Mouse (Mus musculus) cerebellum, adult 2 months (tissue): Measurements from ENCODE around the gene Cables2.

Experiments used
- CTCF ChIP-seq: fragments of 200-500 bp; IDR thresholded peaks from 2 replicates; pipeline ENCODE4 v1.5.1; 2011; ENCODE audit warnings: low read depth, mild to moderate bottlenecking, control low read depth, low read length, moderate library complexity, borderline replicate concordance; ENCODE audit not compliant: insufficient read depth
- POLR2A ChIP-seq: fragments of 200-500 bp; IDR thresholded peaks from 2 replicates; pipeline ENCODE4 v1.6.1; 2011; ENCODE audit warnings: low read length, control low read depth, borderline replicate concordance; ENCODE audit not compliant: insufficient read depth

- TF ChIP-seq POLR2A (no peak), CTCF (no peak)
Measured at GRCm38 (mm10) chr2:180228592-180228991, 44.7 kb downstream of the Cables2 start.
